Mouse (Mus musculus) midbrain, postnatal 0 days (tissue): Measurements from ENCODE around the gene Gnas. TPM values are rescaled to one million over a fixed set of nuclear protein-coding genes. Genes with fewer than 3 reads are reported as not detected.

Experiments
- ATAC-seq: fragments of 200-750 bp; cut with Nextera tagmentation; 2 replicates; pipeline ENCODE4 v1.8.0; 2017; ENCODE audit warnings: moderate number of reproducible peaks, mild to moderate bottlenecking, moderate TSS enrichment, moderate library complexity; ENCODE audit not compliant: low FRiP score
- DNase-seq: peaks from one replicate; pipeline ENCODE4 v3.0.0-alpha.2; 2015; ENCODE audit warnings: low spot score
- H3K27ac ChIP-seq: fragments of 300-500 bp; sonication (generic); 2 replicates; pipeline ENCODE4 v1.5.1; 2014; ENCODE audit warnings: low read depth, mild to moderate bottlenecking, low read length, mixed read lengths
- H3K27me3 ChIP-seq: fragments of 300-500 bp; sonication (generic); 2 replicates; pipeline ENCODE4 v1.6.1; 2014; ENCODE audit warnings: low read length, control low read depth, mixed read lengths; ENCODE audit not compliant: insufficient read depth
- H3K36me3 ChIP-seq: fragments of 300-500 bp; sonication (generic); 2 replicates; pipeline ENCODE4 v1.6.1; 2014; ENCODE audit warnings: low read length, control low read depth, mixed read lengths; ENCODE audit not compliant: insufficient read depth
- H3K4me1 ChIP-seq: fragments of 300-500 bp; sonication (generic); 2 replicates; pipeline ENCODE4 v1.6.1; 2014; ENCODE audit warnings: mild to moderate bottlenecking, control low read depth, antibody characterized with exemption, low read length, mixed read lengths; ENCODE audit not compliant: insufficient read depth
- H3K4me2 ChIP-seq: fragments of 300-500 bp; sonication (generic); 2 replicates; pipeline ENCODE4 v1.6.1; 2014; ENCODE audit warnings: low read depth, mild to moderate bottlenecking, low read length, mixed read lengths; ENCODE audit not compliant: poor library complexity, severe bottlenecking
- H3K4me3 ChIP-seq: fragments of 300-500 bp; sonication (generic); 2 replicates; pipeline ENCODE4 v1.5.1; 2014; ENCODE audit warnings: low read depth, mild to moderate bottlenecking, low read length, moderate library complexity
- H3K9ac ChIP-seq: fragments of 300-500 bp; sonication (generic); replicated peaks from 2 replicates; pipeline ENCODE4 v1.6.1; 2014; ENCODE audit warnings: mild to moderate bottlenecking, low read length, moderate library complexity, mixed read lengths; ENCODE audit not compliant: poor library complexity, severe bottlenecking
- H3K9me3 ChIP-seq: fragments of 300-500 bp; sonication (generic); 2 replicates; pipeline ENCODE4 v1.6.1; 2016; ENCODE audit warnings: low read length, control low read depth
- CTCF ChIP-seq: IDR thresholded peaks from 2 replicates; pipeline ENCODE4 v1.5.1; 2016; ENCODE audit warnings: antibody characterized with exemption, mild to moderate bottlenecking
- WGBS: fragments of 180-500 bp; shearing (Covaris S2); extraction: QIAGEN DNeasy Blood & Tissue Kit; methylation state at CpG from one replicate; pipeline ENCODE4 v1.1.7; 2014; 5-methylcytosine and 5-hydroxymethylcytosine counted together
- polyA plus RNA-seq: library from polyadenylated mRNA; unstranded; fragments of >200 nt; fragmentation: Nextera tagmentation; extraction: Ambion mirVana; gene quantifications from 2 replicates; pipeline ENCODE4 v1.2.1, GENCODE M21; 2015
- total RNA-seq: library from RNA; depleted of rRNA; stranded (reverse); fragments of >200 nt; gene quantifications from 2 replicates; pipeline ENCODE4 v1.2.3, GENCODE M21; 2014

Gnas gene
- total and polyA plus RNA-seq, 2 experiments from 2014 or later = 1,613 to 1,834 TPM

- TF ChIP-seq CTCF = no peak
- Histone ChIP-seq H3K4me3 (no peak overlapping the region), H3K4me1 (peaks cover 9% of the 10 kb centered on the region), H3K27me3 (no peaks in the 10 kb centered on the region), H3K4me2 (no peak overlapping the region), H3K36me3 (peaks cover 7% of the 10 kb centered on the region), H3K9ac (no peak overlapping the region), H3K9me3 (no peaks in the 10 kb centered on the region), H3K27ac (no peak overlapping the region)
- no peak for ATAC-seq
- no peak for DNase-seq
- 86% methylated on average over 3 of the region's 3 CpGs for WGBS
These were observed 56.2 kb downstream of the Gnas start for GRCm38 (mm10) chr2:174340229-174340892.

GRCm38 (mm10) chr2:174340893-174341580 is 56.9 kb downstream of the Gnas start:
- Histone ChIP-seq H3K36me3 (peaks cover 14% of the 10 kb centered on the region), H3K4me3 (no peak overlapping the region), H3K27me3 (no peaks in the 10 kb centered on the region), H3K4me2 (no peak overlapping the region), H3K27ac (no peak overlapping the region), H3K4me1 (peaks cover 9% of the 10 kb centered on the region), H3K9ac (no peak overlapping the region), H3K9me3 (no peaks in the 10 kb centered on the region)
- no peak for DNase-seq
- WGBS = 85% methylated on average over 4 of the region's 4 CpGs
- TF ChIP-seq CTCF = no peak
- no peak for ATAC-seq

- peak overlapping the region; percentile 19; the same call in 1 of the 2 replicates for H3K27ac ChIP-seq
- no peak overlapping the region for H3K4me2 ChIP-seq
- ATAC-seq (no peak), DNase-seq (no peak)
- H3K9me3 ChIP-seq = no peaks in the 10 kb centered on the region
- H3K36me3 ChIP-seq = peaks cover 21% of the 10 kb centered on the region
- H3K4me1 ChIP-seq = peaks cover 9% of the 10 kb centered on the region
- TF ChIP-seq CTCF = no peak
- WGBS = 62% methylated on average over 8 of the region's 8 CpGs
- no peak overlapping the region for H3K4me3 ChIP-seq
- H3K27me3 ChIP-seq = no peaks in the 10 kb centered on the region
- no peak overlapping the region for H3K9ac ChIP-seq
These were observed 58.8 kb downstream of the Gnas start for GRCm38 (mm10) chr2:174342793-174343400.

GRCm38 (mm10) chr2:174343566-174343965 is 59.4 kb downstream of the Gnas start:
- 46% methylated on average over 1 of the region's 1 CpGs for WGBS
- no peak overlapping the region for H3K9ac ChIP-seq
- TF ChIP-seq CTCF = no peak
- no peak for ATAC-seq
- peak overlapping the region; percentile 47; the same call in 1 of the 2 replicates for H3K27ac ChIP-seq
- no peak for DNase-seq
- no peak overlapping the region for H3K4me3 ChIP-seq
- H3K27me3 ChIP-seq = no peaks in the 10 kb centered on the region
- peaks cover 9% of the 10 kb centered on the region for H3K4me1 ChIP-seq
- H3K9me3 ChIP-seq = no peaks in the 10 kb centered on the region
- peaks cover 21% of the 10 kb centered on the region for H3K36me3 ChIP-seq
- 0 out of 2 replicates have a peak overlapping the region, but pooled peaks have one; percentile 23 for H3K4me2 ChIP-seq

GRCm38 (mm10) chr2:174344003-174344655 is 60.0 kb downstream of the Gnas start:
- Histone ChIP-seq H3K4me3 (no peak overlapping the region), H3K4me2 (0 out of 2 replicates have a peak overlapping the region, but pooled peaks have one; percentile 23), H3K4me1 (peaks cover 9% of the 10 kb centered on the region), H3K27ac (peak overlapping the region; percentile 47; the same call in 1 of the 2 replicates), H3K36me3 (peaks cover 21% of the 10 kb centered on the region), H3K9ac (no peak overlapping the region), H3K27me3 (no peaks in the 10 kb centered on the region), H3K9me3 (no peaks in the 10 kb centered on the region)
- ATAC-seq (no peak), DNase-seq (peak; percentile 93)
- no peak for TF ChIP-seq CTCF
- WGBS = 30% methylated on average over 3 of the region's 3 CpGs
